In the genomic region with DNA sequence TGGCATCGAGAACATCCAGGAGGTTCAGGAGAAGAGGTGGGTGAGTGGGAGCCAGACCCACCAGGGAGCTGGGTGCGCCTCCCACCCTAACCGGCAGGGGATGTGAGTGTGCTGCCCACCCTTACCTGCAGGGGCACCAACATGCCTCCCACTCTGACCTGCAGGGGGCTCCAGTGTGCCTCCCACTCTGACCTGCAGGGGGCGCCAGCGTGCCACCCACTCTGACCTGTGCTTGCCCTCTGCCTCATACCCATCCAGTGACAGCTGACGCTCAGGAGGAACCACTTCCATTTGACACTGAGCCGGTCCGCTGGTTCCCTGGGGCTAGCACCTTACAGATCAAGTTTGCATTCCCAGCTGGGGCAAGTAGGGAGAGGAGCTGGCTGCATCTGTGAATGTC, we compare ENCODE assay signal across 8 mouse cellular contexts.
DNase-seq lines count a peak whose midpoint lies in the region; ATAC-seq and TF ChIP-seq lines count a peak whose summit lies in the region.

No protein-coding gene starts in this region.

- 49% methylated on average over 8 of the region's 8 CpGs for WGBS in kidney, adult 2 months
- 49% methylated on average over 8 of the region's 8 CpGs for WGBS in kidney, embryonic 16.5 days

- no peaks in the 10 kb centered on the region for H3K36me3 ChIP-seq in kidney, adult 2 months (ENCODE audit: control insufficient read depth, insufficient read depth, low read length)
- no peaks in the 10 kb centered on the region for H3K36me3 ChIP-seq in kidney, embryonic 16.5 days (ENCODE audit: insufficient read depth, low read length)
- H3K36me3 ChIP-seq in CH12.LX (replicated peaks in 1 of 2; ENCODE audit: control insufficient read depth in 1 of 2, insufficient read depth in 1 of 2, low read length in 1 of 2) = peaks cover 0 to 24% of the 10 kb centered on the region in 2 experiments

- H3K4me2 ChIP-seq in kidney, embryonic 16.5 days (replicated peaks; ENCODE audit: low read depth, low read length) = no peak overlapping the region
- H3K4me2 ChIP-seq in CH12.LX (ENCODE audit: insufficient read depth, low read depth, poor library complexity, severe bottlenecking) = peak overlapping the region; percentile 27; the same call in 1 of the 2 replicates

- no peak for TF ChIP-seq POLR2A in kidney, adult 2 months (IDR thresholded peaks at IDR 0.05; ENCODE audit: low read depth, low read length)
- TF ChIP-seq POLR2A in CH12.LX (IDR thresholded peaks at IDR 0.05; ENCODE audit: low read depth, low read length) = no peak

- DNase-seq in kidney, adult 2 months = peak; percentile 78
- DNase-seq in CH12.LX (ENCODE audit: extremely low read depth) = peak; percentile 80
- DNase-seq in c-Kit-positive CD71-positive TER-119-positive erythroid progenitor cells, embryonic 14.5 days (ENCODE audit: low spot score) = peak; percentile 52
- DNase-seq in heart, adult 18-20 months = peak; percentile 79 to 81
- DNase-seq in liver = peak; percentile 67
- no peak for DNase-seq in frontal cortex, postnatal 14 days (ENCODE audit: low spot score in 2 of 2)

- TF ChIP-seq EP300 in CH12.LX (IDR thresholded peaks at IDR 0.05; ENCODE audit: low read length) = no peak

- H3K4me1 ChIP-seq in kidney, adult 2 months (ENCODE audit: control insufficient read depth, insufficient read depth, low read length) = peaks cover 4% of the 10 kb centered on the region; the same call in 1 of the 2 replicates
- peaks cover 16% of the 10 kb centered on the region for H3K4me1 ChIP-seq in kidney, embryonic 16.5 days (ENCODE audit: insufficient read depth, low read length)
- peaks cover 12 to 59% of the 10 kb centered on the region in 2 experiments for H3K4me1 ChIP-seq in CH12.LX (ENCODE audit: control insufficient read depth in 1 of 2, insufficient read depth in 2 of 2)

- peak overlapping the region; percentile 16; the same call in 1 of the 2 replicates for H3K4me3 ChIP-seq in kidney, adult 2 months (ENCODE audit: insufficient read depth, low read depth, low read length)
- no peak overlapping the region for H3K4me3 ChIP-seq in kidney, embryonic 16.5 days (ENCODE audit: low read length)
- peak overlapping the region; percentile 18 to 47 (median 45) for H3K4me3 ChIP-seq in CH12.LX (replicated peaks in 1 of 3; ENCODE audit: low read depth in 2 of 3, low read length in 2 of 3, poor library complexity in 1 of 3)

- H3K9ac ChIP-seq in kidney, embryonic 16.5 days (replicated peaks; ENCODE audit: low read length) = no peak overlapping the region
- H3K9ac ChIP-seq in CH12.LX (ENCODE audit: insufficient read depth, low read depth) = peak overlapping the region; percentile 30; the same call in 1 of the 2 replicates

- peak; percentile 93 for TF ChIP-seq CTCF in kidney, adult 2 months (conservative IDR thresholded peaks at IDR 0.05; ENCODE audit: insufficient read depth, insufficient read length, low read depth, low read length)
- peak; percentile 79 to 100 for TF ChIP-seq CTCF in CH12.LX (conservative IDR thresholded peaks at IDR 0.05 in 1 of 2, IDR thresholded peaks at IDR 0.05 in 1 of 2; ENCODE audit: low read depth in 2 of 2, low read length in 2 of 2)

- H3K79me2 ChIP-seq in CH12.LX (replicated peaks; ENCODE audit: control insufficient read depth, extremely low read depth, insufficient read depth, poor library complexity, severe bottlenecking) = no peaks in the 10 kb centered on the region

- H3K27ac ChIP-seq in kidney, adult 2 months (ENCODE audit: insufficient read depth, low read depth, low read length) = peak overlapping the region; percentile 61
- no peak overlapping the region for H3K27ac ChIP-seq in kidney, embryonic 16.5 days (ENCODE audit: low read length)
- H3K27ac ChIP-seq in CH12.LX (ENCODE audit: insufficient read depth, low read depth) = no peak overlapping the region

- no peak for ATAC-seq in kidney, embryonic 16.5 days (ENCODE audit: low FRiP score, low TSS enrichment)
- ATAC-seq in neutrophil, adult 5-6 weeks (ENCODE audit: extremely low read depth, insufficient number of reproducible peaks, low FRiP score, poor library complexity, severe bottlenecking) = peak; percentile 46

- dilution Hi-C loops in CH12.LX (cut with MboI; ENCODE audit: extremely low pct_ligation_motif_present, extremely low pct_unique_long_range_greater_than_20kb, low sequenced_read_pairs) = no loop called here

- H3K9me3 ChIP-seq in kidney, embryonic 16.5 days (ENCODE audit: low read length) = no peaks in the 10 kb centered on the region
- no peaks in the 10 kb centered on the region for H3K9me3 ChIP-seq in CH12.LX (replicated peaks; ENCODE audit: low read length)

- H3K27me3 ChIP-seq in kidney, adult 2 months (replicated peaks; ENCODE audit: control insufficient read depth, insufficient read depth, low read length) = no peaks in the 10 kb centered on the region
- peaks cover 27% of the 10 kb centered on the region for H3K27me3 ChIP-seq in kidney, embryonic 16.5 days (ENCODE audit: insufficient read depth, low read length)
- H3K27me3 ChIP-seq in CH12.LX (replicated peaks) = no peaks in the 10 kb centered on the region

- in situ Hi-C loops in CH12.LX (cut with MboI; ENCODE audit: low pct_ligation_motif_present, low pct_unique_long_range_greater_than_20kb, low sequenced_read_pairs) = no loop called here

- peak; percentile 62 for TF ChIP-seq RAD21 in CH12.LX (IDR thresholded peaks at IDR 0.05; ENCODE audit: low read depth, low read length)

TF ChIP-seq in CH12.LX, 34 proteins besides CTCF, POLR2A, EP300 and RAD21:
- TF ChIP-seq GABPA (IDR thresholded peaks at IDR 0.05; ENCODE audit: insufficient replicate concordance, low read depth, low read length) = no peak
- no peak for TF ChIP-seq USF1 (IDR thresholded peaks at IDR 0.05; ENCODE audit: low read depth, low read length)
- no peak for TF ChIP-seq JUND (conservative IDR thresholded peaks at IDR 0.05; ENCODE audit: low read depth, low read length)
- peak; percentile 14; the same call in 1 of the 2 replicates for TF ChIP-seq MXI1 (IDR thresholded peaks at IDR 0.05; ENCODE audit: low read depth, low read length)
- 0 out of 2 replicates have a peak, but pooled peaks have one; percentile 18 for TF ChIP-seq SIN3A (IDR thresholded peaks at IDR 0.05; ENCODE audit: low read length)
- peak; percentile 86; the same call in 1 of the 2 replicates for TF ChIP-seq NELFE (IDR thresholded peaks at IDR 0.05; ENCODE audit: low read depth, low read length)
- no peak for TF ChIP-seq MYC (IDR thresholded peaks at IDR 0.05; ENCODE audit: low read depth, low read length)
- no peak for TF ChIP-seq UBTF (IDR thresholded peaks at IDR 0.05; ENCODE audit: low read depth, low read length)
- no peak for TF ChIP-seq PAX5 (IDR thresholded peaks at IDR 0.05; ENCODE audit: low read length)
- TF ChIP-seq MAFK (IDR thresholded peaks at IDR 0.05; ENCODE audit: insufficient replicate concordance, low read length) = no peak
- peak; percentile 35; the same call in 1 of the 2 replicates for TF ChIP-seq MAZ (IDR thresholded peaks at IDR 0.05; ENCODE audit: low read depth, low read length)
- no peak for TF ChIP-seq JUN (IDR thresholded peaks at IDR 0.05; ENCODE audit: insufficient read depth, low read depth, low read length)
- no peak for TF ChIP-seq CHD2 (IDR thresholded peaks at IDR 0.05; ENCODE audit: low read length)
- no peak for TF ChIP-seq KAT2A (IDR thresholded peaks at IDR 0.05; ENCODE audit: insufficient replicate concordance, low read length)
- TF ChIP-seq SMC3 (IDR thresholded peaks at IDR 0.05; ENCODE audit: low read depth, low read length) = peak; percentile 77
- TF ChIP-seq ZC3H11A (IDR thresholded peaks at IDR 0.05; ENCODE audit: low read depth, low read length) = no peak

Comparison
In these comparisons a context has a peak if more than half of its experiments do, and no peak if none do; other contexts are left out.
1. DNase-seq: peak in kidney, adult 2 months (single experiment), CH12.LX (single experiment), c-Kit-positive CD71-positive TER-119-positive erythroid progenitor cells, embryonic 14.5 days (single experiment), heart, adult 18-20 months (2 of 2) and liver (single experiment); none in frontal cortex, postnatal 14 days (0 of 2).